Mouse (Mus musculus): Measurements from ENCODE around the gene Fancg. TPM values are rescaled to one million over a fixed set of nuclear protein-coding genes. Genes with fewer than 3 reads are reported as not detected.
A peak's percentile ranks its signal among the peaks of the same experiment; 100 is the strongest.
"Not testable (repeated sequence)": the region's sequence is repeated elsewhere in the genome, so short reads cannot be mapped to it uniquely, and the experiment has no call there.

Fancg gene
- polyA plus RNA-seq, 1 experiment from 2014 or later: 12.9 TPM

DNA sequence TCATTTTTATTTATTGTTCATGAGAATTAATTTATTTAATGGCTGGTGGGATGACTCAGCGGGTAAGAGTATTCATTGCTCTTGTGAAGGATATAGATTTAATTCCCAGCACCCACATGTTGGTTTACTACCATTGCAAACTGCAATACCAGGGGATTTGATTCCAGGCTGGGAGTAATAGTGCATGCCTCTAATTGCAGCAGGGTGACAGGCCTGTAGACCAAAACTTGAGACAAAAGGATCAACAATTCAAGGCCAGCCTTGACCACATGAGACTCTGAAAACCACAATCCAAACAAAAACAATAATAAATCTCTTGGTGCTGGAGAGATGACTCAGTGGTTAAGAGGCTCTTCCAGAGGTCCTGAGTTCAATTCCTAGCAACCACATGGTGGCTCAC lies 1.8 kb upstream of the Fancg start:
- no peaks in the 10 kb centered on the region for H3K9me3 ChIP-seq (replicated peaks; ENCODE audit: control insufficient read depth, low read length)
- H3K27me3 ChIP-seq (ENCODE audit: control insufficient read depth, insufficient read depth, low read length): no peaks in the 10 kb centered on the region
- 98% methylated on average over 1 of the region's 1 CpGs for WGBS
- no peak overlapping the region for H3K4me3 ChIP-seq (ENCODE audit: low read length)
- 0 out of 2 replicates have a peak, but pooled peaks cover under 1% of the 10 kb centered on the region for H3K36me3 ChIP-seq (ENCODE audit: control insufficient read depth, insufficient read depth)
- no peak overlapping the region for H3K4me2 ChIP-seq (ENCODE audit: low read depth, low read length)
- no peak overlapping the region for H3K27ac ChIP-seq (ENCODE audit: low read length)
- peaks cover 8% of the 10 kb centered on the region for H3K4me1 ChIP-seq (ENCODE audit: control insufficient read depth, insufficient read depth, low read length)
- no peak overlapping the region for H3K9ac ChIP-seq (ENCODE audit: low read length)
- no peak for ATAC-seq (replicated peaks; ENCODE audit: extremely low read depth, insufficient read depth, low FRiP score)

- no peak overlapping the region for H3K9ac ChIP-seq (ENCODE audit: low read length)
- 66% methylated on average over 2 of the region's 2 CpGs for WGBS
- no peaks in the 10 kb centered on the region for H3K9me3 ChIP-seq (replicated peaks; ENCODE audit: control insufficient read depth, low read length)
- no peaks in the 10 kb centered on the region for H3K27me3 ChIP-seq (ENCODE audit: control insufficient read depth, insufficient read depth, low read length)
- no peak overlapping the region for H3K4me3 ChIP-seq (ENCODE audit: low read length)
- H3K27ac ChIP-seq (ENCODE audit: low read length): no peak overlapping the region
- 0 out of 2 replicates have a peak, but pooled peaks cover 7% of the 10 kb centered on the region for H3K36me3 ChIP-seq (ENCODE audit: control insufficient read depth, insufficient read depth)
- H3K4me1 ChIP-seq (ENCODE audit: control insufficient read depth, insufficient read depth, low read length): peaks cover 10% of the 10 kb centered on the region
- ATAC-seq (replicated peaks; ENCODE audit: extremely low read depth, insufficient read depth, low FRiP score): no peak
- H3K4me2 ChIP-seq (ENCODE audit: low read depth, low read length): no peak overlapping the region
Measured at GRCm38 (mm10) chr4:43005765-43006164, 4.5 kb downstream of the Fancg start.

- Histone ChIP-seq H3K27ac (ENCODE audit: low read length) (no peak overlapping the region), H3K36me3 (ENCODE audit: control insufficient read depth, insufficient read depth) (0 out of 2 replicates have a peak, but pooled peaks cover 7% of the 10 kb centered on the region), H3K27me3 (ENCODE audit: control insufficient read depth, insufficient read depth, low read length) (no peaks in the 10 kb centered on the region), H3K9ac (ENCODE audit: low read length) (no peak overlapping the region), H3K4me3 (ENCODE audit: low read length) (no peak overlapping the region), H3K4me1 (ENCODE audit: control insufficient read depth, insufficient read depth, low read length) (peaks cover 10% of the 10 kb centered on the region), H3K9me3 (replicated peaks; ENCODE audit: control insufficient read depth, low read length) (no peaks in the 10 kb centered on the region), H3K4me2 (ENCODE audit: low read depth, low read length) (no peak overlapping the region)
- WGBS: 92% methylated on average over 3 of the region's 3 CpGs
- ATAC-seq (replicated peaks; ENCODE audit: extremely low read depth, insufficient read depth, low FRiP score): no peak
Measured at GRCm38 (mm10) chr4:43004951-43005350, 5.4 kb downstream of the Fancg start.

DNA sequence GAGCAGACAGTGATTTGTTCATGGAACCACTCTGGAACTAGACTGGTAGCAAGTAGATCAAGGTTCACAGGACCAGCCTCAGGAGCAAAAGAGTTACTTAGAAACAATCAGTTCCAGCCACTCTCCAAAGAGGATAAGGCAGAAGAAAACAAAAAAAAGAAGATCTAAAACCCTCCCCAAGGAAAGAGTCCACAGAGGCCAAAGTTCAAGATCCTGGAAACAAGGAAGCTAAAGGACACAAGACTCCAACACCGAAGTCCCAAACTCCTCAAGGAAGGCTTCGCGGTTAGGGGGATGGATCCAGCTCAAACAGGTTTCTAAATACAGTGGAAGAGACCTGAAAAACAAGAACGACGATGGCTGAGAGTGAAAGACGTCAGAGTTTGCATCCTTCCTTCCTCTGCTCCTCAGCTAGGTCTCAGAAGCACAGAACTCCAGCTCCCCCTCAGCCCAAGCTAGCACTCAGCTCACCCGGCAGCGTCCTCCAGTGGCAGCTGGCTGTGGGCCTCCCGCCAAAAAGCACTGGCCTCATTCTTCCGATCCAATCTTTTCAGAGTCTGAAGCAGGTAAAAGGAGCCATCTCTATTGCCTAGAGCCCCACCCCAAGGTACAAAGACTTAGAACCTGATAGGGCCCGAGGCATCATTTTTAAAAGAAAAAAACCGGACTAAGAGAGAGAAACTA lies 7.4 kb downstream of the Fancg start:
- H3K4me3 ChIP-seq (ENCODE audit: low read length): no peak overlapping the region
- 0 out of 2 replicates have a peak, but pooled peaks cover 7% of the 10 kb centered on the region for H3K36me3 ChIP-seq (ENCODE audit: control insufficient read depth, insufficient read depth)
- H3K27me3 ChIP-seq (ENCODE audit: control insufficient read depth, insufficient read depth, low read length): no peaks in the 10 kb centered on the region
- H3K9me3 ChIP-seq (replicated peaks; ENCODE audit: control insufficient read depth, low read length): no peaks in the 10 kb centered on the region
- H3K9ac ChIP-seq (ENCODE audit: low read length): no peak overlapping the region
- H3K27ac ChIP-seq (ENCODE audit: low read length): no peak overlapping the region
- H3K4me2 ChIP-seq (ENCODE audit: low read depth, low read length): no peak overlapping the region
- ATAC-seq (replicated peaks; ENCODE audit: extremely low read depth, insufficient read depth, low FRiP score): no peak
- 71% methylated on average over 12 of the region's 12 CpGs for WGBS
- peaks cover 14% of the 10 kb centered on the region for H3K4me1 ChIP-seq (ENCODE audit: control insufficient read depth, insufficient read depth, low read length)

- H3K27me3 ChIP-seq (ENCODE audit: control insufficient read depth, insufficient read depth, low read length): no peaks in the 10 kb centered on the region
- H3K4me2 ChIP-seq (ENCODE audit: low read depth, low read length): no peak overlapping the region
- no peak overlapping the region for H3K9ac ChIP-seq (ENCODE audit: low read length)
- 0 out of 2 replicates have a peak, but pooled peaks cover 4% of the 10 kb centered on the region for H3K36me3 ChIP-seq (ENCODE audit: control insufficient read depth, insufficient read depth)
- H3K4me1 ChIP-seq (ENCODE audit: control insufficient read depth, insufficient read depth, low read length): peaks cover 23% of the 10 kb centered on the region
- H3K4me3 ChIP-seq (ENCODE audit: low read length): no peak overlapping the region
- no peak for ATAC-seq (replicated peaks; ENCODE audit: extremely low read depth, insufficient read depth, low FRiP score)
- 87% methylated on average over 2 of the region's 2 CpGs for WGBS
- H3K27ac ChIP-seq (ENCODE audit: low read length): peak overlapping the region; percentile 88; the same call in 1 of the 2 replicates
- no peaks in the 10 kb centered on the region for H3K9me3 ChIP-seq (replicated peaks; ENCODE audit: control insufficient read depth, low read length)
Measured at GRCm38 (mm10) chr4:43001272-43001671, 9.0 kb downstream of the Fancg start.

- Histone ChIP-seq H3K4me3 (ENCODE audit: low read length) (peak within 1 kb of the TSS; percentile 94), H3K9ac (ENCODE audit: low read length) (peak within 1 kb of the TSS; percentile 100), H3K27ac (ENCODE audit: low read length) (peak within 1 kb of the TSS; percentile 100), H3K4me2 (ENCODE audit: low read depth, low read length) (peak within 1 kb of the TSS; percentile 94), H3K4me1 (ENCODE audit: control insufficient read depth, insufficient read depth, low read length) (peaks cover 23% of the 10 kb centered on the region)
- WGBS: 1% methylated on average over 46 of the region's 56 CpGs
- peak; percentile 98 for ATAC-seq (replicated peaks; ENCODE audit: extremely low read depth, insufficient read depth, low FRiP score)
- H3K9me3 ChIP-seq (replicated peaks; ENCODE audit: control insufficient read depth, low read length); H3K36me3 ChIP-seq (ENCODE audit: control insufficient read depth, insufficient read depth); H3K27me3 ChIP-seq (ENCODE audit: control insufficient read depth, insufficient read depth, low read length): not testable (repeated sequence)
Measured at GRCm38 (mm10) chr4:43000141-43000986, 9.9 kb downstream of the Fancg start, which contains the start of gene Vcp. TSS of gene Vcp (minus strand) at chr4:43000507.

- under 1% methylated on average over 48 of the region's 51 CpGs for WGBS
Measured at GRCm38 (mm10) chr4:42999451-43000140, 10.7 kb downstream of the Fancg start.

DNA sequence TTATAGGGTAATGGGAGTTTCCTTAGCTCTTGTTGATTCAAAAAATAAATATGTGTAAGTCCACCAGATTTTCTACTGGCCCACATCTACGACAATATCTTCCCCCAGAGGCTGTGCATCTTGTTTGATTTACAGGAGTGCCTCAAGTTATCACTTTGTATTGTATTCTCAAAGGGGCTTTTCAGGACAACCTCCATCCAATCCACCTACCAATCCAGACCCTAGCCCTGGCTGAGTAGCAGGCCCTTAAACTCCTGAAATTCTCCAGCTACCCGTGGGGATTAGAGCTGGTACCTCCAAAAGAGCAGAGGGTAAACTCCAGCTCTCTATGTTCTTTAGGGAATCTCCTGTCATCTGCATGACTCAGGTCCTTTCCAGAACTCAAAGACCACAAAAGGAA lies 12.3 kb downstream of the Fancg start:
- Histone ChIP-seq H3K4me2 (ENCODE audit: low read depth, low read length) (peak overlapping the region; percentile 94), H3K27me3 (ENCODE audit: control insufficient read depth, insufficient read depth, low read length) (no peaks in the 10 kb centered on the region), H3K9ac (ENCODE audit: low read length) (peak overlapping the region; percentile 11), H3K9me3 (replicated peaks; ENCODE audit: control insufficient read depth, low read length) (no peaks in the 10 kb centered on the region), H3K27ac (ENCODE audit: low read length) (peak overlapping the region; percentile 74), H3K4me3 (ENCODE audit: low read length) (peak overlapping the region; percentile 94), H3K36me3 (ENCODE audit: control insufficient read depth, insufficient read depth) (peaks cover 29% of the 10 kb centered on the region), H3K4me1 (ENCODE audit: control insufficient read depth, insufficient read depth, low read length) (peaks cover 23% of the 10 kb centered on the region)
- WGBS: 20% methylated on average over 2 of the region's 2 CpGs
- ATAC-seq (replicated peaks; ENCODE audit: extremely low read depth, insufficient read depth, low FRiP score): no peak

More at GRCm38 (mm10) chr4:42999451-43000140, 10.7 kb downstream of the Fancg start:
- Histone ChIP-seq H3K9me3 (replicated peaks; ENCODE audit: control insufficient read depth, low read length) (no peaks in the 10 kb centered on the region), H3K4me3 (ENCODE audit: low read length) (peak overlapping the region; percentile 94), H3K4me2 (ENCODE audit: low read depth, low read length) (peak overlapping the region; percentile 94), H3K27me3 (ENCODE audit: control insufficient read depth, insufficient read depth, low read length) (no peaks in the 10 kb centered on the region), H3K36me3 (ENCODE audit: control insufficient read depth, insufficient read depth) (peaks cover 13% of the 10 kb centered on the region), H3K9ac (ENCODE audit: low read length) (peak overlapping the region; percentile 100), H3K4me1 (ENCODE audit: control insufficient read depth, insufficient read depth, low read length) (peaks cover 23% of the 10 kb centered on the region), H3K27ac (ENCODE audit: low read length) (peak overlapping the region; percentile 100)
- peak; percentile 82 for ATAC-seq (replicated peaks; ENCODE audit: extremely low read depth, insufficient read depth, low FRiP score)

Measured in heart, embryonic 16.5 days (tissue).